Mouse (Mus musculus): Measurements from ENCODE around the gene Oxnad1. TPM values are rescaled to one million over a fixed set of nuclear protein-coding genes. Genes with fewer than 3 reads are reported as not detected.

Oxnad1 gene
- polyA plus RNA-seq, 1 experiment from 2014 or later = 21.8 TPM

GRCm38 (mm10) chr14:32152243-32152965 is 67.2 kb downstream of the Oxnad1 start:
- H3K4me1 ChIP-seq (replicated peaks) = no peaks in the 10 kb centered on the region
- H3K4me3 ChIP-seq = no peak overlapping the region
- H3K27ac ChIP-seq (replicated peaks) = no peak overlapping the region
- H3K36me3 ChIP-seq = no peaks in the 10 kb centered on the region
- H3K27me3 ChIP-seq = no peaks in the 10 kb centered on the region
- no peak overlapping the region for H3K4me2 ChIP-seq
- peaks cover 9% of the 10 kb centered on the region; the same call in 1 of the 2 replicates for H3K9me3 ChIP-seq
- ATAC-seq (ENCODE audit: low read depth) = no peak
- no peak overlapping the region for H3K9ac ChIP-seq
- WGBS = 94% methylated on average over 18 of the region's 18 CpGs

Other genes starting within 250 kb of the Oxnad1 start
- 0.15 and 0.23 TPM in 2 replicates for gene Galnt15, start 56.4 kb upstream of the Oxnad1 start, polyA plus RNA-seq (2015; fragmentation: Nextera tagmentation; extraction: Ambion mirVana)
- 78.9 and 88.2 TPM in 2 replicates for gene Dph3, start 355 bp downstream of the Oxnad1 start, polyA plus RNA-seq (2015; fragmentation: Nextera tagmentation; extraction: Ambion mirVana)
- not detected in 2 replicates for gene Msmb, start 56.6 kb downstream of the Oxnad1 start, polyA plus RNA-seq (2015; fragmentation: Nextera tagmentation; extraction: Ambion mirVana)
- 96.5 and 97.5 TPM in 2 replicates for gene Ncoa4, start 74.5 kb downstream of the Oxnad1 start, polyA plus RNA-seq (2015; fragmentation: Nextera tagmentation; extraction: Ambion mirVana)
- 214 and 235 TPM in 2 replicates for gene Timm23, start 116.5 kb downstream of the Oxnad1 start, polyA plus RNA-seq (2015; fragmentation: Nextera tagmentation; extraction: Ambion mirVana)
- 33.2 and 44.3 TPM in 2 replicates for gene Parg, start 116.6 kb downstream of the Oxnad1 start, polyA plus RNA-seq (2015; fragmentation: Nextera tagmentation; extraction: Ambion mirVana)
- 20.4 and 20.6 TPM in 2 replicates for gene Ogdhl, start 236.6 kb downstream of the Oxnad1 start, polyA plus RNA-seq (2015; fragmentation: Nextera tagmentation; extraction: Ambion mirVana)